Mouse (Mus musculus) intestine, embryonic 16.5 days (tissue): ENCODE data around the gene Rab7b. TPM values are rescaled to one million over a fixed set of nuclear protein-coding genes. Genes with fewer than 3 reads are reported as not detected.
A peak's percentile ranks its signal among the peaks of the same experiment; 100 is the strongest.

Experiments used
- ATAC-seq: fragments of 200-750 bp; cut with Nextera tagmentation; 2 replicates; pipeline ENCODE4 v1.8.0; 2017; ENCODE audit warnings: moderate TSS enrichment, moderate library complexity
- H3K27ac ChIP-seq: fragments of 300-500 bp; sonication (generic); 2 replicates; pipeline ENCODE4 v1.5.1; 2014; ENCODE audit warnings: mild to moderate bottlenecking, low read length
- H3K27me3 ChIP-seq: fragments of 300-500 bp; sonication (generic); replicated peaks from 2 replicates; pipeline ENCODE4 v1.6.1; 2014; ENCODE audit warnings: low read length, control low read depth, mixed read lengths; ENCODE audit not compliant: control insufficient read depth, insufficient read depth
- H3K36me3 ChIP-seq: fragments of 300-500 bp; sonication (generic); 2 replicates; pipeline ENCODE4 v1.6.1; 2014; ENCODE audit warnings: low read length, control low read depth; ENCODE audit not compliant: control insufficient read depth, insufficient read depth
- H3K4me1 ChIP-seq: fragments of 300-500 bp; sonication (generic); 2 replicates; pipeline ENCODE4 v1.6.1; 2014; ENCODE audit warnings: low read length, control low read depth, mixed read lengths; ENCODE audit not compliant: control insufficient read depth, insufficient read depth
- H3K4me2 ChIP-seq: fragments of 300-500 bp; sonication (generic); 2 replicates; pipeline ENCODE4 v1.6.1; 2014; ENCODE audit warnings: low read depth, low read length, control low read depth
- H3K4me3 ChIP-seq: fragments of 300-500 bp; sonication (generic); 2 replicates; pipeline ENCODE4 v1.5.1; 2014; ENCODE audit warnings: mild to moderate bottlenecking, low read length
- H3K9ac ChIP-seq: fragments of 300-500 bp; sonication (generic); 2 replicates; pipeline ENCODE4 v1.6.1; 2014; ENCODE audit warnings: low read depth, low read length
- H3K9me3 ChIP-seq: fragments of 300-500 bp; sonication (generic); 2 replicates; pipeline ENCODE4 v1.6.1; 2016; ENCODE audit warnings: low read length, control low read depth; ENCODE audit not compliant: control insufficient read depth
- WGBS: fragments of 180-500 bp; shearing (Covaris S2); extraction: QIAGEN DNeasy Blood & Tissue Kit; methylation state at CpG from one replicate; pipeline ENCODE4 v1.1.7; 2014; 5-methylcytosine and 5-hydroxymethylcytosine counted together
- polyA plus RNA-seq: library from polyadenylated mRNA; unstranded; fragments of >200 nt; fragmentation: Nextera tagmentation; extraction: Ambion mirVana; gene quantifications from 2 replicates; pipeline ENCODE4 v1.2.1, GENCODE M21; 2015

Rab7b gene
- polyA plus RNA-seq, 1 experiment from 2014 or later, result 5.5 TPM

- WGBS, result 46% methylated on average over 6 of the region's 6 CpGs
These were observed 38.1 kb downstream of the Rab7b start for GRCm38 (mm10) chr1:131726586-131726985.

GRCm38 (mm10) chr1:131730639-131731437 lies 42.3 kb downstream of the Rab7b start:
- H3K9ac ChIP-seq, result no peak overlapping the region
- ATAC-seq, result peak; percentile 70
- H3K27ac ChIP-seq, result no peak overlapping the region
- no peak overlapping the region for H3K4me2 ChIP-seq
- H3K36me3 ChIP-seq, result no peaks in the 10 kb centered on the region
- no peaks in the 10 kb centered on the region for H3K27me3 ChIP-seq
- no peak overlapping the region for H3K4me3 ChIP-seq
- WGBS, result 68% methylated on average over 12 of the region's 12 CpGs
- no peaks in the 10 kb centered on the region for H3K4me1 ChIP-seq
- no peaks in the 10 kb centered on the region for H3K9me3 ChIP-seq

More at GRCm38 (mm10) chr1:131726586-131726985, 38.1 kb downstream of the Rab7b start:
- no peaks in the 10 kb centered on the region for H3K36me3 ChIP-seq
- no peak overlapping the region for H3K4me2 ChIP-seq
- no peaks in the 10 kb centered on the region for H3K27me3 ChIP-seq
- ATAC-seq, result no peak
- no peak overlapping the region for H3K4me3 ChIP-seq
- no peak overlapping the region for H3K9ac ChIP-seq
- H3K27ac ChIP-seq, result no peak overlapping the region
- H3K9me3 ChIP-seq, result no peaks in the 10 kb centered on the region
- no peaks in the 10 kb centered on the region for H3K4me1 ChIP-seq

- Histone ChIP-seq H3K9me3 (no peaks in the 10 kb centered on the region), H3K27me3 (no peaks in the 10 kb centered on the region), H3K36me3 (no peaks in the 10 kb centered on the region), H3K4me2 (no peak overlapping the region), H3K4me1 (no peaks in the 10 kb centered on the region), H3K27ac (no peak overlapping the region), H3K9ac (no peak overlapping the region), H3K4me3 (no peak overlapping the region)
- ATAC-seq, result no peak
- WGBS, result 66% methylated on average over 13 of the region's 13 CpGs
These were observed 45.1 kb downstream of the Rab7b start for GRCm38 (mm10) chr1:131733474-131734180.

GRCm38 (mm10) chr1:131734657-131735273 lies 46.3 kb downstream of the Rab7b start:
- H3K36me3 ChIP-seq, result no peaks in the 10 kb centered on the region
- H3K9me3 ChIP-seq, result no peaks in the 10 kb centered on the region
- no peaks in the 10 kb centered on the region for H3K4me1 ChIP-seq
- no peak overlapping the region for H3K27ac ChIP-seq
- no peaks in the 10 kb centered on the region for H3K27me3 ChIP-seq
- no peak overlapping the region for H3K9ac ChIP-seq
- H3K4me3 ChIP-seq, result no peak overlapping the region
- 94% methylated on average over 6 of the region's 6 CpGs for WGBS
- no peak overlapping the region for H3K4me2 ChIP-seq
- ATAC-seq, result no peak

- Histone ChIP-seq H3K9me3 (no peaks in the 10 kb centered on the region), H3K36me3 (no peaks in the 10 kb centered on the region), H3K4me3 (no peak overlapping the region), H3K9ac (no peak overlapping the region), H3K27me3 (no peaks in the 10 kb centered on the region), H3K27ac (no peak overlapping the region), H3K4me1 (no peaks in the 10 kb centered on the region), H3K4me2 (no peak overlapping the region)
- 79% methylated on average over 9 of the region's 9 CpGs for WGBS
- 0 out of 2 replicates have a peak, but pooled peaks have one; percentile 21 for ATAC-seq
These were observed 48.0 kb downstream of the Rab7b start for GRCm38 (mm10) chr1:131736494-131736893.

GRCm38 (mm10) chr1:131737269-131737668 lies 48.8 kb downstream of the Rab7b start:
- Histone ChIP-seq H3K27me3 (no peaks in the 10 kb centered on the region), H3K27ac (no peak overlapping the region)
- 59% methylated on average over 5 of the region's 5 CpGs for WGBS

GRCm38 (mm10) chr1:131738760-131739159 lies 50.3 kb downstream of the Rab7b start:
- H3K36me3 ChIP-seq, result no peaks in the 10 kb centered on the region
- ATAC-seq, result no peak
- H3K4me1 ChIP-seq, result peaks cover 3% of the 10 kb centered on the region
- H3K9me3 ChIP-seq, result no peaks in the 10 kb centered on the region
- no peak overlapping the region for H3K9ac ChIP-seq
- H3K4me3 ChIP-seq, result no peak overlapping the region
- H3K27ac ChIP-seq, result no peak overlapping the region
- WGBS, result 93% methylated on average over 1 of the region's 1 CpGs
- H3K4me2 ChIP-seq, result no peak overlapping the region
- H3K27me3 ChIP-seq, result no peaks in the 10 kb centered on the region

More at GRCm38 (mm10) chr1:131737269-131737668, 48.8 kb downstream of the Rab7b start:
- Histone ChIP-seq H3K4me3 (no peak overlapping the region), H3K9me3 (no peaks in the 10 kb centered on the region), H3K4me1 (no peaks in the 10 kb centered on the region), H3K36me3 (no peaks in the 10 kb centered on the region), H3K4me2 (no peak overlapping the region), H3K9ac (no peak overlapping the region)
- peak; percentile 73 for ATAC-seq

- 91% methylated on average over 9 of the region's 9 CpGs for WGBS
These were observed 51.1 kb downstream of the Rab7b start for GRCm38 (mm10) chr1:131739481-131740160.

More at GRCm38 (mm10) chr1:131739481-131740160, 51.1 kb downstream of the Rab7b start:
- ATAC-seq, result no peak
- no peaks in the 10 kb centered on the region for H3K9me3 ChIP-seq
- H3K4me3 ChIP-seq, result no peak overlapping the region
- H3K27ac ChIP-seq, result no peak overlapping the region
- peaks cover 7% of the 10 kb centered on the region for H3K4me1 ChIP-seq
- H3K9ac ChIP-seq, result no peak overlapping the region
- H3K4me2 ChIP-seq, result no peak overlapping the region
- H3K36me3 ChIP-seq, result no peaks in the 10 kb centered on the region
- no peaks in the 10 kb centered on the region for H3K27me3 ChIP-seq
